Mouse (Mus musculus): Measurements from ENCODE around the gene Dnmbp.
"Not testable (repeated sequence)": the region's sequence is repeated elsewhere in the genome, so short reads cannot be mapped to it uniquely, and the experiment has no call there.

The Dnmbp gene

DNA sequence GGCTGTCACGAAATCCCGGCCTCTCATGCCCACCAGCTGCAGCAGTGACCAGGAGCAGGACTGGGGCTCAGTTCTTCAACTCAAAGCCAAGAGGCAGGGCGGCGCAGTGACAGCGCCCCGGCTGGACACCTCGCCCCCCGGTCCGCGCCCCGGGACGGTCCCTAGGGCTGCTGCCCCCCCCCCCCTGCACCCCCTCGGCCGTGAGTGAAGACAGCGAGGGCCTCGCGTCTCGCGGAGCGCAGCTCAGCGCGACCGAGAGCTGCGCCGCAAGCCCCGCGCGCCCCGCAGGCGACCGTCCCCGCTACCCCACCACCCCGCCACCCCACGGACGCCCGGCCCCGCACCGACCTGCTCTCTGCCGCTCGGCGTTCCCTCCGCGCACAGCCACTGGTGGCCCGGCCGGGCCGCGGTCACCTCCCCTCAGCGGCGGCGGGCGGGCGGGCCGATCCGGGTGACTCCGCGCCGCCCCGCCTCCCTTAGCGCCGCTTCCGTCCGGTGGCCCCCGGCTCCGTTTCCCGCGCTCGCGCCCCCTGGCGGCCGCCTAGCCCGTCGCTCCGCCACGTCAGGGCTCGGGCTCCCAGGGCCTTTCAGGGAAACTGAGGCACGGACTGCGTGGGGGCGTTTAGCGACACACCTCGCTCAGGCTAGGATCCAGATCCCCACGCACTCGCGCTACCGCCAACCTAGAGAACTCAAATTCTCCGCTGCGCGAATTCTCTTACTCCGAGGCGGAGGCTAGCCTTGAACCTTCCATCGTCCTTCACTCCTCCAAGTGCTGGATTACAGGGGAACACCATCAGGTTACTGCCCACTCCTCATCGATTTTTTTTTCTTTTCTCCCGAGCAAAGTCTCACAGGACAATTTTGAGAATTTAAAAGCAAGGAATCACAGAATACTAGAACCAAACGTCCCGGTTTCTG lies at the start of gene Dnmbp:
TSS of gene Dnmbp (minus strand) at position 423 of the 921 bp plus-strand sequence.
- peak; percentile 79 for DNase-seq

DNA sequence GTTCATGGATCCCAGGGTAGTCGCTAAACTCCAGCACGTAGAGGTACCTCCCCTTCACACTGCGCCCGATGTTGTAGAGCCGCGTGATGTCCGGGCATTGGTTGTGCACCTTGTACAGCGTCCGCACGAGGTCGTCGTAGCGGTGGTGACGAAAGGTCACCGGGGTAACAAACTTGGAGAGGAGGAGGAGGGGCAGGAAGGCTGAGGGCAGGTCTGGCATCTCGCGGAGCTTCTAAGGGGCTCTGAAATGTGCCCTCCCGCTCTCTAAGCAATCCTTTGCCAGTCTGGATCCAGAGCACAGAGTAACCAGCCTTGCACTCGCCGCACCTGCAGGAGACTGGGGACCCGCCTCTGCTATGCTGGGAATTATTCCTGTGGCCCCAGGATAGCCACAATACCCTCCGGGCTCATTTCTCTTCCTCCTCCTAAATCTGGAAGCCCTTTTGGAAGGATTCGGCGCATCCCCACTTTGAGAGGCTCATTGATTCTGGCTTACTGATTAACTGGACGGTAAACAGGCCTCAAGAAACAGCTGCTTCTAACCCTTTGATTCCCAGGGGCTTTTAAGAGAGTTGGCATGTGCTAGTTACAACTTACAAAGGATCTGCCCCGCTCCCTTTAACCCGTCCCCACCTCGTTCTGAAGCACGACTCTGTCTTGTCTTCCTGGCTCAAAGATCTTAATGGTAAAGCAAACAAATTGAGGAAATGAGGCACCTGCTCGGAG lies 46.2 kb upstream of the Dnmbp start, which contains the start of gene Cpn1:
TSS of gene Cpn1 (minus strand) at position 488 of the 726 bp plus-strand sequence.
- no peak for DNase-seq

DNA sequence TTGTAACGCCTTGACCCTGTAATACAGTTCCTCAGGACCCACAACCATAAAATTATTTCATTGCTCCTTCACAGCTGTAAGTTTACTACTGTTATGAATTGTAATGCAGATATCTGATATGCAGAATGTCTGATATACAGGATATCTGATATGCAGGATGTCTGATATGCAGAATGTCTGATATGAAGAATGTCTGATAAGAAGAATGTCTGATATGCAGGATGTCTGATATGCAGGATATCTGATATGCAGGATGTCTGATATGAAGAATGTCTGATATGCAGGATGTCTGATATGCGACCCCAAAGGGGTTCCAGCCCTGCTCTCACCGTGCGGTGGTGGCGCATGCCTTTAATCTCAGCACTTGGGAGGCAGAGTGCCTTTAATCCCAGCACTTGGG lies 42.0 kb upstream of the Dnmbp start:
- DNase-seq: no peak

DNA sequence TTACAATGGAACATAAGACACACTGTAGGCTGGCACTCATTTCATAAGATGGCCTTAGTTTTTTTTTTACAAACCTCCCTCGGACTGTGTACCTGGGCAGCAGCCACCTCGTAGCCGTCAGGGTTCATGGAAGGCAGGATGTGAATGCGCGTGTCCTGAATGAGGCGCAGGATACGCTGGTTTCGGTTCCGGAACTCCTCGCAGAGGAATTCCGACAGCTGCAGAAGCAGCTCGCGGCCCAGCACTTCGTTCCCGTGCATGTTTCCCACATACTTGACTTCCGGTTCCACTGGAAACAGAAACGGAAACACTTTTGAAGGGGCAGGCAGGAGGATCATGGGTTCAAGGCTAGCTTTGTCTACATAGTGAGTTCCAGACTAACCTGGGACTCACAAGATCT lies 40.7 kb upstream of the Dnmbp start:
- DNase-seq: no peak

DNA sequence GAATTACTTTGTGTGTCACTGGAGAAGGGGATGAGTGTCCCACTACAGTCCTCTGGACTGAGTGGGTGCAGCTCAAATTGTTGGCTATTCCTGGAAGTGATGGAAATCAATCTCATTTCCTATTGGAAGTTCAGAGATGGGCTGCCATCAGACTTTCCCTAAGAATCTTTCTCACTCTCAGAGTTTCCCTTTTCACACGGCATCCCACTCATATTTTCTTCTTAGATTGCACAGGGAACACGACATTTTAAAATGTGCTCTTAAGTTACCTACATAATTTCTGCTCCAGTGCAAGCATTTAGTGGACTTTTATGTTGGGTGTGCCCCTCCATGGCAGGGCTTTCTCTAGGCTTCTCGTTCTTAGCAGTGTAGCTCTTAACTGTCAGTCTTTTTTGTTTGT lies 37.8 kb upstream of the Dnmbp start:
- DNase-seq: no peak

DNA sequence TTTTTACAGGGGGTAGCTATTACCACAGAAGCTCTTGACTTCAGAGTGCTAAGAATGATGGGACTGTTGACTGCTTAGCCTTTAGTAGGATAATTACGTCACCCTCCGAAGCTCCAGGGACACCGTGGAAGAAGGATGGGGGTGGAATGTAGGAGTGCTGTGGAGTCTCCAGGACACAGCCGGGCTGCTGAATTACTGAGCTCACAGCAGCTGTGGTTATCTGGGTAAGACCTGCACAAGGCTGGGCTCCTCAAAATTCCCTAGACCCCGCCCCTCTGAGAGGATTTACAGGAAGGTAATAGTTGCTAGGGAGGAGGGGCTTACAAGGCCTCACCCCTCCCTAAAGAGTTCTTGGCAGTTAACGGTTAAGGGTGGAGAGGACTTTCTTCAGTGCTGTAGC lies 36.7 kb upstream of the Dnmbp start:
- DNase-seq: no peak

DNA sequence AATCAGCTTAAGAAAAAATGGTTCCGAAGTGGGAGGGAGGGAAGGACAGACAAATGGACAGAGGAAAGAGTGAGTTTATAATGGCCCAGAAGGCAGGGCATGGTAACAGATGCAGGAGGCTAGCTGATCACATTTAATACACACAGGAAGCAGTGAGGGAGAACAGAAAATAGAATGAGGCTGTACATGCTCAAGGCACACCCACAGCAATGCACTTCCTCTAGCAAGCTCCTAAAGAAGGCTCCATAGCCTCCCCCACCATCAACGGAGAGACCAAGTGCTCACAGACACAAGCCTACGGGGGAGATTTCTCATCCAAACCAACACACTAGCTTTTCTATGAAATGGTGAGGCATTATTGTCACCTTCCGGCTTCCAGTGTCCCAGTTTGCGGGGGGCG lies 34.2 kb upstream of the Dnmbp start:
- DNase-seq: no peak

DNA sequence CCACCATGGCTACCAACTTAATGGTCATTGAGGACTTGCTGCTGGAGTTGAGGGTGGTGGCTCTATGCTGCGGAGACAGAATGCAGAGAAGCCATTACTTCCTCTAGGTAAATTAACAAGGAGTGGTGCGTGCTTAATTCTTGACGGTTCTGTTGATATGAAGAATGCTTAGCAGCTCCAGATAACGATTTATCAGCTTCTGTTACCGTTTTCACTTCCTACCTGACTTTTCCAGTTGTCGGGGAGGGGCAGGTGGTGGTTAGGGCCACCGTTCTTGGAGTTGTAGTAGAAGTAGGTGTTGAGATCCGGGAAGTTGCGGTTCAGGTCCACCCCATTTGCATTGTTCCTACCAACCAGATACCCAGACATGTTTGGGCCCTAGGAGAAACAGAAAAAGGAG lies 33.7 kb upstream of the Dnmbp start:
- DNase-seq: no peak

DNA sequence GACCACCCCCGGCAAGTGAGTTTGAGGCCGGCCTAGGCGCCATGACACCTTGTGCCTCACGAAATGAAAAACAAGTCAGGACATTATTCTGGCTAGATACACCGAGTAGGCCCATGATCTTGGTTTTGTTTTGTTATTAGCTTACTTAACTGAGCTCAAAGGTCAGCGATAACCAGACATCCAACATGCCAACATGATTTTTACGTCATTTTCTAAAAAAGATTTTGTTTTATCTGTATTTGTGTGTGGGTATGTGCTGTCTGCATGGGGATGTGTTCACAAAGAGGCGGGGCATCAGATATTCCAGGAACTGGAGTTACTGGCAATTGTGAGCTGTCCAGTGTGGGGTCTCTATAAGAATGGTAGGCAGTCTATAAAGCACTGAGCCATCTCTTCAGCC lies 32.1 kb upstream of the Dnmbp start:
- DNase-seq: no peak

DNA sequence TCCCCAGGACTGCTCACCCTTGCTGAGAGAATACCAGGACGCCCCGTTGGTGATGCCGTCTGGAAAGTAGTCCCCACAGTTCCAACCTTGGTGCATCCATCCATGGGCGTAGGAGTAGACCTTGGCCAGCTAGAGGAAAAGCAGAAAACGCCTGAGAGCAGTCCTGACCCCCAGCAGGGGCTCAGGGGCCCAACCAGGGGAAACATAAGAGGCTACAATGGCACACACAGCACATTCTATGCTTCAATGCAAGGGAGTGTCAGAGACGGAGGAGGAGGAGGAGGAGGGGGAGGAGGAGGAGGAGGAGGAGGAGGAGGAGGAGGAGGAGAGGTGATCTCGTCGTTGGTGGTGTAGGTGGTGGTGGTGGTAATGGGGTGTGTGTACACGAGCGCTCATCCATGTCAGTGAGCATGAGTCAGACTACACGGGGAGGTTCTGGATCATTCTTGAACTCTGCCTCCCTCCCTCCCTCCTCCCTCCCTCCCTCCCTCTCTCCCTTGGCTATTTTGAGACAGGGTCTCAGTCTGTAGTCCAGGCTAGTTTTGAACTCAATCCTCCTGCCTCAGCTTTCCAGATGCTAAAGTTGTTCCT lies 28.5 kb upstream of the Dnmbp start:
- no peak for DNase-seq

DNA sequence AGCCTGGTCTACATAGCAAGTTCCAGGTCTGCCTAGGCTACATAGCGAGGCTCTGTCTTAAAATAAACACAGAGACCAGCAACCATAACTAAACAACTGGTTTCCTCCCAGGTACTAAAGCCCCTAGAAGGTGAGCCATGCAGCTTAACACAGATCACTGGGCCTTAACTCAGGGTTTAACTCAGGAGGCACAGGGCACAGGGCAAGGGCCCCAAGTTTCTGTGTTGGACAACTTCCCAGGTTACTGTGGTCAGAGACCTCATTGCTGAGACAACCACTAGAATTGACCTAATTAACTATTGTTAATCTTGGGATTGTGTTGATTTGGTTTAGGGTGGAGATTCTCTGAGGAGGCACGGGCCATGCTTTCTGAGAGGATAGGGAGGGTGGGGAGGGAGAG lies 26.5 kb upstream of the Dnmbp start:
- no peak for DNase-seq

DNA sequence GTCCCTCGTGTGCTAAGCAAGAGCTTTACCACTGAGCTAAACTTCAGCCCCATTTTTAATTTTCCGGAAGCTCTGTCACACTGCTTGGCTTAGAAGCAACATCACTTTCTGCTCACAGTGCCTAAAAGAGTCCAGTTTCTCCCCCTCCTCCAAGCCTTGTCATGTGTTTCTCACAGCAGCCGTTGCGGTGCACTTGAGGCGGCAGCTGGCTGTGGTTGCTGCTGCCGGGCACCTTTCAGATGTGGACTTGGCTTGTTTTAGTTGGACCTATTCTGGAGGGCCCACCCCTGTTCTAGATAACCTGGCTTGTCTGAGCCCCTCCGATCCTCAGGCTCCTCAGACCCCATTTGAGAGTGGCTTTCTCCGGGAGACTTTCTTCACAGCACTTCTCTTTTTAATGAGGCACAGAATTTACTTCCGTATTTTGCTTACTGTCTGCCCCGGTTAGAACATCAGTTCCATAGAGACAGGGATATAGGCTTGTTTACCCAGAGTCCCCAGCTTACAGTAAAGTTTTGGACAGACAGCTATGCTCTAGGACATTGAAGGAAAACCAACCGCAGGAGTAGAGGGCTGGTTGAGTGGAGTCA lies 25.6 kb upstream of the Dnmbp start:
- DNase-seq: no peak

DNA sequence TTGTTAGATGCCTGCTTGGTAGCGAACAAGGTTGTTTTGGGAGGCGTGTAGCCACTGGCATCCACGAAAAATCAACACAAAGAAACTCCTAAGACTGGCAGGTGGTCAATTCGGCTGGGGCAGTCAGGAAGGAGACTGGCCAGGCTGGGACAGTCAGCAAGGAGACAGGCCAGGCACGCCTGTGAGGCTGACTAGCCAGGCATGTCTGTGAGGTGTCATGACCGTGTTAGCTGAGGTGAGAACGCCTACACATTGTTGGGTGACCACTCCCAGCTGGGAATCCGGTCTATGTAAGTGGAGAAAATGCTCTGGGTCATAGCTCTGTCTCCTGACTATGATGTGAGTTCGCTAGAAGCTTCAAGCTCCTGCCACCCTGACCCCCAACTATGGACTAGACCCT lies 22.8 kb upstream of the Dnmbp start:
- no peak for DNase-seq

DNA sequence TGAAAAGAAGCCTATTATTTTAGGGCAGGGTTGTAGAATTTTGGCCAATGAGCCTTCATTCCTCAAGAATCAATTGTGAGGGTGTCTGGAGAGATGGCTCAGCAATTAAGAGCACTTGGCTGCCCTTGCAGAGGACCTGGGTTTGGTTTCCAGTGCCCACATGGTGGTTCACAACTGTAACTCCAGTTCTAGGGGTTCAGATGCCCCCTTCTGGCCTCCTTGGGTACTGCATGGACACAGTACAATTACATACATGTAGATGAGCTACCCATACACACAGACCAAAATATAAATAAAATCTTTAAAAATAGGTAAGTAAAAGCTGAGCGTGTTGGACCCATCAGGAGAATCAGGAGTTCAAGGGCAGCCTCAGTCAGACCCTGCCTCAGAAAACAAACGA lies 21.2 kb upstream of the Dnmbp start:
- no peak for DNase-seq

DNA sequence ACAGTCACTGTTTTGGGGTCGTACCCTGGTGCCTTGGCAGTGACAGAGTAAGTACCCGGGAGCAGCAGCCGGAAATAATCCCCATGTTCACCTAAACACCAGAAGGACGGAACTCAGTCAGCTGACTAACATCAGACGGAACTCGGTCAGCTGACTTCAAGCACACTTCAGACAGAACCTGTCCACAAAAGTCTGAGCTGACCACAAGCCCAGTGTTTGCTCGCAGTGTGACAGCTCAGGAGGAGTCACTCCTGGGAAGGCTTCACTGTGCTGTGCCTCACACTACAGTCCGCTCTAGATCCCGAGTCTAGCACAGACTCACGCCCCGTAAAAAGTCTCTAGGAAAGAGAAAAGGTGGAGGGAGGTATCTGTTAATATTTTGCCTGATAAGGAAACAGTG lies 20.0 kb upstream of the Dnmbp start:
- no peak for DNase-seq

DNA sequence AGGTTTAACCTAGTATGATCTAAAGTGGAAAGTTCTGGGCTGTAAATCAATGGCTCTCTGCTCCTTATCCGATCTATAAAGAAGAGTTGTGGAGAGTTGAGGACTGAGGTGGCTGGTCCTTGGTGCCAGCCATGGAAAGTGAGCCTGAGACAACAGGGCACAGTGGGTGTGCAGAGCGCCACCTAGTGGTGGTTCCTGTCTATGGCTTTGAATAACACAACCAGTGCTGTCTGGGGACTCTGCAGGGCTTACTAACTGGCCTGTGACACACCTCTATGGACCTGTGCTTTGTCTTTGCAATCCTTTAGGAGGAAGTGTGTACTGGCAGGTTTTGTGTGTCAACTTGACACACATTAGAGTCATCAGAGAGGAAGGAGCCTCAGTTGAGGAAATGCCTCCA lies 19.2 kb upstream of the Dnmbp start:
- peak; percentile 65 for DNase-seq

DNA sequence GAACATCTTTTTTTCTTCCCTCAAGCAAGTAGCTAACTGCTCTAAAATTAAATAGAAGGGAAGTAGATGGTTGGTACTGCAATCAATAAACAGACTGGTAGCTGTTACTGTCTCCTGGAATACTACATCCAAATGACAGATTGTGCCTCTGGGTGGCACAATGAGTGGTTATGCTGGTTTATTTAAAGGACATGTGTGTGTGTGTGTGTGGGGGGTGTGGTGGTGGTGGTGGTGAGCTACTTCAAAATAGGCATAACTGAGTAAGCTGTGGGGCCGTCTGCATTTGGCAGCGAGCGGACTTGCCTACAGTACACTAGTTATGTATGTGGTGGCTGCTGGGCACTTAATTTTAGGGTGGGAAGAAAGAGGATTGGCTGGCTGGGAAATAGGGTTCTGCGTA lies 17.9 kb upstream of the Dnmbp start:
- peak; percentile 79 for DNase-seq

DNA sequence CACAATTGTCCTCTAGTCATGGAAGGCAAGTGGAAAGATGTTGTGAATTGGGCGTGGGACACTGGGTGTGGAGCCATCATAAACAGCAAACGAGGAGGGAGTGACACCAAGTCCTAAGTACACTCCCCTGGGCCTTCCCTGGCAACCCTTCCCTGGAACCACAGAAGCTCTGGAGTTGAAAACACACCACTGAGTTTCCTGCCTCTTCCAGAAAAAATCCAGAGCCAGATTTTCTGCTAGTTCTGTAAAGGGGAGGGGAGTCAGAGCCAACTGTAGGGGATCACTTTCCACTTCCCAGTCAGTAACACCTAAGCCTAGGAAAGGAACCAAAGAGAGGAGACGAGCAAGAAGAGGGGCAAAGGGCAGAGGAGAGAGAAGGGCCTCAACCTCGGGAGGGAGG lies 17.4 kb upstream of the Dnmbp start:
- DNase-seq: no peak

DNA sequence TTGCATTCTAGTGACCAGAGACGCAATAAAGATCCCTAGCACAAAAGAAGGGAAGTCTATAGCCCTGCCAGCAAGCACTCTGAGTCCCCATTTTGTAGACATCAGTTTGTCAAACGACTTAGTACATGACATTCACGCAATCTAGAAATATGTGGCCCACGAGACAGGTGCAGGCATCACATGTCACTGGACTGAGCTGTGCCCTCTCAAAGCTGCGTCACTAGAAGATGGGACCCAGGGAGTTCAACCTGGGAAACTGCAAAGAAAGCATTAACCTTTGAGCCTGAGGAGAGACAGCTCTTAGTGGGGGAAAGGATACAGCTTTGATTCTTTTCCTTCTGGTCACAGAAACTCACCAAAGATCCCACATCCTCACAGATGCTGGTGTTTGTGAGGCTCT lies 15.3 kb upstream of the Dnmbp start:
- no peak for DNase-seq

DNA sequence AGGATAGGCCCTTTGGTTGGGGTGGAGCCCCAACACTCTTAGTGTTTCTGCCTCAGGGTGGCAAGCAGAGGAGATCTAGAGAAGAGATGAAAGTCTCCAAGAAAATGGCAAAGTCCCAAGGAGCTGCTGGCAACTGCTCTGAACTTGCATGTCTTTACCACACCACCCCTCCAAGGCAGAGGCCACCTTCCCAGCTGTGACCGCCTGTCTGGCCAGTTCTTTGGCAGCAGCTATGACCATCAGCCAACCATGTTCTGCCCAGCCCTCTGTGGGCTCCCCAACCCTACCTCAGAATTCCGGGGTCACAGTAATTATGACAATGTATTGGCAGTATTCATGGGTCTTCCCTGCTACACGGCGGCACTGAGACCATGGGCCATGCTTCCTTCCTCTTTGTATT lies 14.9 kb upstream of the Dnmbp start:
- DNase-seq: no peak

DNA sequence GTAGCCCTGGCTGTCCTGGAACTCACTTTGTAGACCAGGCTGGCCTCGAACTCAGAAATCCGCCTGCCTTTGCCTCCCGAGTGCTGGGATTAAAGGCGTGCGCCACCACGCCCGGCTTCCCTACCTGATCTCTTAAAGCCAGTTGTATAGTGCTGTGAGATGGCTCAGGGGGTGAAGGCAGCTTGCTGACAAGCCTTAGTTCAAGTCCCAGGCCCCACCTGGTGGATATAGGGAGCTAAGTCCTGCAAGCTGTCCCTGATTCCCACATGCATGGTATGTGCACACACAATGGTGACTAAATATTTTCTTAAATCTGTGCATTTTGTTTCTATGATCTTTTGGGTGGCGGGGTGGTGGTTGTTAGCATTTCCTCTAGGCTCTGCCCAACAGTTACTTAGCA lies 12.9 kb upstream of the Dnmbp start:
- not testable (repeated sequence) for DNase-seq

DNA sequence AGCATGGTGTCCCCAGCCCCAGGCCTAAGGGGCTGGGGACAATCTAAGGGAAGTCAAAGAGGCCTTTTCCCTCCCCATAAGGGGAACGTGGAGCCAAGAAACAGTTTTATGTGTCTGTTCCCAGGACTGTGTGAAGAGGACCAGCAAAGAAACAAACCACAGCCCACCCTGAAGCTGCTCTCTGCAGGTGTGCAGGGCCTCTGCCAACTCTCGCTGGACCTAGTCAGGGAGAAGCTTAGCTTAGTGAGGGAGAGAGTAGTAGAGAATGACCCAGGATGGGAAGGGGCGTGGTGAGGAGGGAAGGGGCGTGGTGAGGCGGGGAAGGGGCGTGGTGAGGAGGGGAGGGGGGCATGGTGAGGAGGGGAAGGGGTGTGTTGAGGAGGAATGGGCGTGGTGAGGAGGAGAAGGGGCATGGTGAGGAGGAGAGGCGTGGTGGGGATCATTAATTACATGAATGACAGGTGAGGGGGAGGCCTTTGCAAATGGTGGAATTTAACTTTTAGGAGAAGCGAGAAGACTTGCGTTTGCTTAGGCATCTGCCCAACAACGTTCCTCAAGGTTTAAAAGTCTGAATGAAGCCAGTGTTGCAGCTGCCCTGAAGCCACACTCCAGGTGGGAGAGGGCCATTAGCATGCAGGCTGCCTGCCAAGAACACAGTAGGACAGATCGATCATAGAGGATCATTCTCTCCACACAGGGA lies 9.3 kb upstream of the Dnmbp start:
- no peak for DNase-seq

DNA sequence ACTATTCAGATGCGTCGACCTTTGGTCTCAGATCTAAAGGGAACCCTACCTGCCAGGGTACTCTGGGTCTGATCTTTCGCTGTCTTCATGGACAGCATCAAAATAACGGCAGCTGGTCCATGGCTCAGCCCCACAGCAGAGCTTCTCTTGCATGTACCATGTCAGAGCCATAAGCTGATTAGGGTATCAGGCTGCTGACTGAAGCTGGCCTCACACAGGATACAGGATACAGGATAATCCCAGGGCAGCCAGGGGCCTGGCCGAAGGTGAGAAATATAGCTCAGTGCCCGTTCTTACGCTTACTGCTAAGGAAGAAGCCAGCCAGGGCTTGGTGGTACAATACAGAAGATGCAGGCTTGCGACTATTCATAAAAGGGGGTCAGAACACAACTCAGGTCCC lies 4.6 kb upstream of the Dnmbp start:
- DNase-seq: no peak
